Mouse (Mus musculus): Measurements from ENCODE around the gene Parp3.
"Not testable (repeated sequence)": the region's sequence is repeated elsewhere in the genome, so short reads cannot be mapped to it uniquely, and the experiment has no call there.

The Parp3 gene

GRCm38 (mm10) chr9:106476924-106477484 lies at the start of gene Parp3:
Parp3 (minus strand) TSS chr9:106476949.
- peak; percentile 99 for DNase-seq (ENCODE audit: low read depth)

- no peak for DNase-seq (ENCODE audit: low read depth)
Measured at GRCm38 (mm10) chr9:106519909-106520308, 43.2 kb upstream of the Parp3 start.

- no peak for DNase-seq (ENCODE audit: low read depth)
Measured at GRCm38 (mm10) chr9:106519433-106519832, 42.7 kb upstream of the Parp3 start.

- DNase-seq (ENCODE audit: low read depth): no peak
Measured at GRCm38 (mm10) chr9:106514273-106514672, 37.5 kb upstream of the Parp3 start, which contains the start of gene Iqcf5. Iqcf5 (plus strand) TSS chr9:106514573.

- no peak for DNase-seq (ENCODE audit: low read depth)
Measured at GRCm38 (mm10) chr9:106513566-106513965, 36.8 kb upstream of the Parp3 start.

GRCm38 (mm10) chr9:106512729-106513450 lies 36.1 kb upstream of the Parp3 start:
- DNase-seq (ENCODE audit: low read depth): no peak

GRCm38 (mm10) chr9:106509356-106509755 lies 32.6 kb upstream of the Parp3 start:
- no peak for DNase-seq (ENCODE audit: low read depth)

- no peak for DNase-seq (ENCODE audit: low read depth)
Measured at GRCm38 (mm10) chr9:106504246-106504645, 27.5 kb upstream of the Parp3 start.

GRCm38 (mm10) chr9:106501846-106502245 lies 25.1 kb upstream of the Parp3 start:
- DNase-seq (ENCODE audit: low read depth): no peak

- no peak for DNase-seq (ENCODE audit: low read depth)
Measured at GRCm38 (mm10) chr9:106499667-106500066, 22.9 kb upstream of the Parp3 start, which contains the start of gene Iqcf1. Iqcf1 (plus strand) TSS chr9:106499967.

GRCm38 (mm10) chr9:106487602-106488001 lies 10.9 kb upstream of the Parp3 start:
- not testable (repeated sequence) for DNase-seq (ENCODE audit: low read depth)

- no peak for DNase-seq (ENCODE audit: low read depth)
Measured at GRCm38 (mm10) chr9:106485076-106485475, 8.3 kb upstream of the Parp3 start.

- DNase-seq (ENCODE audit: low read depth): no peak
Measured at GRCm38 (mm10) chr9:106483606-106484005, 6.9 kb upstream of the Parp3 start.

GRCm38 (mm10) chr9:106483136-106483535 lies 6.4 kb upstream of the Parp3 start:
- DNase-seq (ENCODE audit: low read depth): no peak

- DNase-seq (ENCODE audit: low read depth): no peak
Measured at GRCm38 (mm10) chr9:106482578-106483115, 5.9 kb upstream of the Parp3 start.

- DNase-seq (ENCODE audit: low read depth): no peak
Measured at GRCm38 (mm10) chr9:106481676-106482075, 4.9 kb upstream of the Parp3 start.

- no peak for DNase-seq (ENCODE audit: low read depth)
Measured at GRCm38 (mm10) chr9:106481075-106481474, 4.3 kb upstream of the Parp3 start.

GRCm38 (mm10) chr9:106480541-106480940 lies 3.8 kb upstream of the Parp3 start:
- no peak for DNase-seq (ENCODE audit: low read depth)

- DNase-seq (ENCODE audit: low read depth): no peak
Measured at GRCm38 (mm10) chr9:106478101-106478500, 1.4 kb upstream of the Parp3 start.

GRCm38 (mm10) chr9:106477649-106478048 lies 900 bp upstream of the Parp3 start:
- DNase-seq (ENCODE audit: low read depth): peak; percentile 41

GRCm38 (mm10) chr9:106476002-106476923 lies 486 bp downstream of the Parp3 start:
- DNase-seq (ENCODE audit: low read depth): peak; percentile 76

- no peak for DNase-seq (ENCODE audit: low read depth)
Measured at GRCm38 (mm10) chr9:106475663-106476001, 1.1 kb downstream of the Parp3 start, which contains the start of gene Rrp9. Rrp9 (plus strand) TSS chr9:106475963.
